Mouse (Mus musculus) common myeloid progenitor, adult 5-6 weeks (primary cell): ENCODE results near the gene Map3k14. TPM values are rescaled to one million over a fixed set of nuclear protein-coding genes. Genes with fewer than 3 reads are reported as not detected.

Experiments used
- total RNA-seq: library from RNA; stranded (forward); fragments of 200-1000, 187-1606 nt; gene quantifications from 2 replicates; pipeline ENCODE4 v1.2.3, GENCODE M21; 2017

Map3k14 gene
- total RNA-seq, 1 experiment from 2014 or later, result 3.7 TPM

Other genes starting within 250 kb of the Map3k14 start
- 32.2 and 37.7 TPM in 2 replicates for gene Nmt1, start 239.3 kb downstream of the Map3k14 start, total RNA-seq
- 13.2 and 18.7 TPM in 2 replicates for gene Dcakd, start 239.1 kb downstream of the Map3k14 start, total RNA-seq
- gene Plcd3, start 165.8 kb downstream of the Map3k14 start, total RNA-seq, result 0.27 and 3.6 TPM in 2 replicates
- 9.2 and 9.3 TPM in 2 replicates for gene Acbd4, start 165.8 kb downstream of the Map3k14 start, total RNA-seq
- gene Hexim1, start 151.2 kb downstream of the Map3k14 start, total RNA-seq, result 26.6 and 28.0 TPM in 2 replicates
- 2.1 and 2.6 TPM in 2 replicates for gene Hexim2, start 135.0 kb downstream of the Map3k14 start, total RNA-seq
- gene Fmnl1, start 96.4 kb downstream of the Map3k14 start, total RNA-seq, result 28.4 and 81.9 TPM in 2 replicates
- gene 1700023F06Rik, start 58.9 kb downstream of the Map3k14 start, total RNA-seq, result not detected in 2 replicates
- 0.96 TPM in 1 of 2 replicates, not detected in the other for gene Spata32, start 49.0 kb downstream of the Map3k14 start, total RNA-seq
- gene Arhgap27, start 96.2 kb upstream of the Map3k14 start, total RNA-seq, result 8.2 and 13.7 TPM in 2 replicates
- 3.6 and 6.3 TPM in 2 replicates for gene Plekhm1, start 145.2 kb upstream of the Map3k14 start, total RNA-seq
- not detected in 2 replicates for gene Lrrc37a, start 237.1 kb upstream of the Map3k14 start, total RNA-seq